Mouse (Mus musculus): ENCODE data around the gene Tmx4.
"Not testable (repeated sequence)": the region's sequence is repeated elsewhere in the genome, so short reads cannot be mapped to it uniquely, and the experiment has no call there.

Tmx4 gene

GRCm38 (mm10) chr2:134643514-134644300, at the start of gene Tmx4:
Tmx4 (minus strand) TSS chr2:134644145.
- DNase-seq = peak; percentile 98

DNA sequence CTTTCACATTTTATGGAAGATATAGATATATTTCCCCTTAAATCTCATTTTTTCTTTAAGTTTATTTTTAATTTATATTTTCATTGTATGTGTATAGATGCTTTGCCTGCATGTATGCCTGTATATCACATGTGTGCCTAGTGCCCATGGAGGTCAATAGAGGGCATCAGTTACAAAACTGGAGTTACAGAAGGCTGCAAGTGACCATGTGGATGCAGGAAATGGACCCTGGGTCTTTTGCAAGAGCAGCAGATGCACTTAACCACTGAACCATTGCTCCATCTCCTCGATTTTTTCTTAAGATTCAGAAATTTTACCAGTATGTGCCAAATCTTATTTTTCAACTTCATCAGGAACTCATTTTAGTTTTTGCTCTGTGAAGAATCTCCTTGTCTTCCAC, 48.2 kb upstream of the Tmx4 start:
- DNase-seq = no peak

DNA sequence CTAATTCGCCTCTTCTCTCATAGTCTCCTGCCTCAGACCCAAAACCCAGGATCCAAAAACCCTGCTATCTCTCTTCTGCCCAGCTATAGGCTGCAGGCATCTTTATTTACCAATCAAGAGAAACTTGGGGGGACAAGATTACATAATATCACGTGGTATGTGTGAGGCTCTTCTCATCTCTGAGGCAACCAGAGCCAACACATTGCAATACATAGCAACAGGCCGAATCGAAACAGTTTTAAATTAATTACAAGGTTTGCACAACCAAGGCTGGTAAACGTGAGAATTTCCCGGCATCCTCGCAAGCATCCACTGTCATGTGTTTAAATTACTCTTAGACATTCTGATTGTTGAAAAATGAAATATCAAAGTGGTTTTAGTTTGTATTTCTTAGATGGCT, 47.1 kb upstream of the Tmx4 start:
- no peak for DNase-seq

DNA sequence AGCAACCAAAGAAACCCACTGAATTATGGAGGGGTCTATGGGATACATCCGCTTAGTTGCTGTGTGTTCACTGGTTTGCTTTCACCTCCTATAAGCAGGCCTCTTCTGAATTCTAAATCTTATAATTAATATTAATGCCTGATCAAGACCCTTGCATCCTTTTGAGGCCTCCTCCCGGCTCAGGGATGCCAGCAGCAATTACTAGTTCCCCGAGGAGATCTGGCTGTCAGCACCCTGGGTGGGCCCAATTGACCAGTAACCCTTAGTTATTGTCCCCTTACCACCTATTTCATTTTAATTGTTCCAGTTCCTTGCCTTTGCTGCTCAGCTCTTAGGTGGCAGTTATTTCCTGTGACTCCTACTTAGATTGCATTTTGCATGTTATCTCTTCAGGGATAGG, 38.4 kb upstream of the Tmx4 start:
- DNase-seq = no peak

DNA sequence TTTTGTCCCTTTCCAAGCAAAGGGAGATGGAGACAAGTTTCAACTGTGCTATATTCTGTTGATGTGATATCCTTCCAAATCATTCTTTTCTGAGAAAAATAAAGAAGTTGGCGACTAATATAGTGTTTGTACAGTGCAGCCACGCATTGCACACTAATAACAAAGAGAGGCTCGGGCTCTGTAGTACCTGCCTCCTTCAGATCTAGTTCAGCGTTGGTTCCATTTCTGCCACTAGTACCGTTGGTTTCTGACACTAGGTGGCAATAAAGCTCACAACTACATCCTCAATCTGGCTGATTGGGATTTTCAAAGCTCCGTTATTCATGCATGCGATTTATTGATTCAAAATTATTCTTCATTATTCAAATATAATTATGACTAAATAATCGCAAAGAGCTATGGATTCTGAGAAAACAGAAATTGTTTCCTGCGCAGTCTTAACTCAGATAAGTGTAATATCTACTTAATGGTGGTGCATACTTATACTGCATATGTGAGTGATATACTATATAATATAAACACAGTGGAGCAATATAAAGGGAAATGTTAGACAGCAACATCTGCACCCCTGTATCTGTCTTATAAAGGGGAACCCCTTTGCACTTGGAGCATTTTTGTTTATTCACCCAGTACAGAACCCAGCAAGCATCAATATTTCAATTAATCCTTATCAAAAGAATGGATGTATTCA, 37.5 kb upstream of the Tmx4 start:
- DNase-seq = no peak

GRCm38 (mm10) chr2:134679567-134679966, 35.6 kb upstream of the Tmx4 start:
- no peak for DNase-seq

DNA sequence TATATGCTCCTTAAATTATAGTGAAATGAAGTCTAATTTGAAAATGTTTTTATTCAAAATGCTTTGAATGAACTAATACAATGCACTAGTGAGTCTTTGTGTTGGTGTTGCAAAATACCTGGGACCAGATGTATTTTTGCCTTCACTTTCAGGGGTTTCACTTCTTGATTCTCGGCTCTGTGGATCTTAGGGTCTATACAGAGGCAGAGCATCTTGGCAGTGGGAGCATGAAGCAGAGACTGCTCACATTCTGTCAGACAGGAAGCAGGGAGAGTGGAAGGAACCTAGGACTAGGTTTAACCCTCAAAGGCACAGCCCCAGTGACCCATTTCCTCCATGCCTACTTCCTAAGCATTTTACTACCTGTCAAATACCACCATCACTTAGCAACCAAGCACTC, 31.5 kb upstream of the Tmx4 start:
- DNase-seq = no peak

- peak; percentile 53 to 57 for DNase-seq
Measured at GRCm38 (mm10) chr2:134673604-134674003, 29.7 kb upstream of the Tmx4 start.

GRCm38 (mm10) chr2:134656477-134656876, 12.5 kb upstream of the Tmx4 start:
- DNase-seq = no peak

- no peak for DNase-seq
Measured at GRCm38 (mm10) chr2:134654668-134655067, 10.7 kb upstream of the Tmx4 start.

DNA sequence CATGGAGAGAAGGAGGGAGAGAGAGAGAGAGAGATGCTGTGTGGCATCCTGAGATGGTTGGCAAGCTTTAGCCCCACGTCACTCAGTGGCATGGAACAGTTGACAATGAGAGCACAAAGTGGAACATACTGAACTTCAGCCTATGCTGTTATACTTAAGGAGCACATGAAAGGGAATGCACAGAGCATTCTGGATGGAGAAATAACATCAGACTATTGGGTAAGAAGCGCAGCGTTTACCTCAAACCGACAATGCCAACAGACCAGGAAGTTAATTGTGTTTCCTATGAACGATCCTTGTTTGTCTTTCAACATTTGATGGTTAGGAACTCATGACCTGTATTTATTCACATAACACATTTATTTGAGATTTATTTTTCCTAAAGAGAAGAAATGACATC, 8.8 kb upstream of the Tmx4 start:
- no peak for DNase-seq

- no peak for DNase-seq
Measured at GRCm38 (mm10) chr2:134648999-134649398, 5.1 kb upstream of the Tmx4 start.

GRCm38 (mm10) chr2:134645752-134646151, 1.8 kb upstream of the Tmx4 start:
- no peak for DNase-seq

- no peak for DNase-seq
Measured at GRCm38 (mm10) chr2:134645166-134645565, 1.2 kb upstream of the Tmx4 start.

GRCm38 (mm10) chr2:134644301-134644912, 462 bp upstream of the Tmx4 start:
- DNase-seq = no peak

DNA sequence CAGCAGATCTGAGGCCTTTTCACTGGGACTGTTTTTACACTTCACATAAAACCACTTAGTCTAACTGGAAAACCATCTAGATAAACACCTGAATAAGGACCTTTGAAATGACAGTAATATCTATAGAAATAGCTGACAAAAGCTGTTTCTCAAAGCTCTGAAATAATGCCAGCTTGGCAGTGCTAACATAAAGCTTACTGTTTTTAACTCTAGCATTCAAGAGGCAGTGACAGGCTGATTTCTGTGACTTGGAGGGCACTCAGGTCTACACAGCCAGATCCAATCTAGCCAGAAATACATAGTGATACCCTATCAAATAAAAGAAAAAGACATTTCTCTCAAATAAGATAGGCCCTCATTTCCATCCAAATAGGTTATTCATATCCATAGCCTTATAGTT, 1.6 kb downstream of the Tmx4 start:
- no peak for DNase-seq

DNA sequence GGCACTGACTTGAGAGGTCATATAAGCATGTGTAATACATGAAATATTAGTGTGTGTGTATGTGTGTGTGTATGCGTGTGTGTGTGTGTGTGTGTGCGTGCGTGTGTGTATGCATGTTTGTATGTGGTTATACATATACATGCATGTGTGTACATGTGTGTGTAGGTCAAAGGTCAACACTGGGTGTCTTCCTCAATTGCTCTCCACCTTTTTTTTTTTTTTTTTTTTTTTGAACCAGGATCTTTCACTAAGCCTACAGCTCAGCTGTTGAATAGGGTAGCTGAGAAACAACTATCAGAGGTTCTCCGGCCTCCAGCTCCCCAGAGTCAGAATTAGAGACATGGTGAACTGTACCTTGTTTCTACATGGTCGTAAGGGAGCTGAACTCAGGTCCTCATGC, 2.6 kb downstream of the Tmx4 start:
- DNase-seq = no peak

DNA sequence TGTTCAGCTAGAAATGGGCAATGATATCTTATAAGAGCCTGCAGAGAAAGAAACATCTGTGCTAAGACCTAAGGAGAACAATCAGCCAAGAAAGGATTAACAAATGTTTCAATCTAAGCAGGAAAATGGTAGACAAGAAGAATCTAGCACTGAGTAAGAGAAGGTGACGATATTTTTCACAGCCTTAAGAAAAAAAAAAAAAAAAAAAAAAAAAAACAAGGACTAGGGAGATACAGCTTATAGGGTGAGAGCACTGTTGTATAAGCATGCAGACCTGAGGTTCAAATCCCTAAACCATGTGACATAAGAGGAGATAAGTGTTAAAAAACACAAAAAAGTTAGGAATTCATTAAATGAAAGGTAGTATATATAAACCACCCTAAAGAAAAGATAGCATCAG, 3.5 kb downstream of the Tmx4 start:
- DNase-seq = no peak

DNA sequence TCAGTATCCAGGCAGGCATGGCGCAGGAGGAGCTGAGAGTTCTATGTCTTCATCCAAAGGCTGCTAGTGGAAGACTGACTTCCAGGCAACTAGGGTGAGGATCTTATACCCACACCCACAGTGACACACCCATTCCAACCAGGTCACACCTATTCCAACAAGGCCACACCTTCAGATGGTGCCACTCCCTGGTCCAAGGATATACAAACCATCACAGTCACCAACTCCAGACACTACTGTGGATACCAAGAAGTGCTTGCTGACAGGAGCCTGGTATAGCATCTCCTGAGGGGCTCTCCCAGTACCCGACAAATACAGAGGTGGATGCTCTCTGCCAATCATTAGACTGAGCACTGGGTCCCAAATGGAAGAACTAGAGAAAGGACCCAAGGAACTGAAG, 15.4 kb downstream of the Tmx4 start:
- DNase-seq = not testable (repeated sequence)

GRCm38 (mm10) chr2:134604935-134605334, 39.0 kb downstream of the Tmx4 start:
- DNase-seq = no peak

- no peak for DNase-seq
Measured at GRCm38 (mm10) chr2:134591081-134591694, 52.8 kb downstream of the Tmx4 start.

GRCm38 (mm10) chr2:134585243-134585642, 58.7 kb downstream of the Tmx4 start:
- no peak for DNase-seq

DNA sequence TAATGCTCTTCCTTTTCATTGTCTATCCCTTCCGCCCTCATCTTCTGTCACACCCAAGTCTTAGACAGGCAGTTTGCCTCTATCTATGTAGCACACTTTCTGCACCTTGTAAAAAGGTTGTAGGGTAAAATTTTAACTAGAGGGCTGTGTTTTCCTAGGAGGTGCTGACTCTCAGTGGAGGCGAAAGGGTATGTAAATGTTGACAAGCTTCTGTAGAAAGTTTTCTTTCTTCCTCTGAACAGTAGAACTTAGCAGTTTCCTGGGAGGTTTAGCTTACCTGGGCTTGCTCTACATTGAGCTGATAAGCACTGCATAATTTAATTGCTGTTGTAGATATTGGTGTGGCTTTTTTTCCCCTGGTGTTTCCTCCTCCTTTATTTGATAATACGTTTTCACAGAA, 84.5 kb downstream of the Tmx4 start:
- no peak for DNase-seq
